Mouse (Mus musculus) heart, adult 2 months (tissue): ENCODE results near the gene Sirt1.

ENCODE experiments used
- CTCF ChIP-seq: fragments of 200-600 bp; IDR thresholded peaks from 2 replicates; pipeline ENCODE4 v1.8.1; 2022; ENCODE audit warnings: antibody characterized with exemption, mild to moderate bottlenecking, moderate library complexity
- POLR2A ChIP-seq: fragments of 200-500 bp; IDR thresholded peaks from 2 replicates; pipeline ENCODE4 v1.6.1; 2011; ENCODE audit warnings: mild to moderate bottlenecking, low read depth, low read length, control low read depth; ENCODE audit not compliant: insufficient read depth

DNA sequence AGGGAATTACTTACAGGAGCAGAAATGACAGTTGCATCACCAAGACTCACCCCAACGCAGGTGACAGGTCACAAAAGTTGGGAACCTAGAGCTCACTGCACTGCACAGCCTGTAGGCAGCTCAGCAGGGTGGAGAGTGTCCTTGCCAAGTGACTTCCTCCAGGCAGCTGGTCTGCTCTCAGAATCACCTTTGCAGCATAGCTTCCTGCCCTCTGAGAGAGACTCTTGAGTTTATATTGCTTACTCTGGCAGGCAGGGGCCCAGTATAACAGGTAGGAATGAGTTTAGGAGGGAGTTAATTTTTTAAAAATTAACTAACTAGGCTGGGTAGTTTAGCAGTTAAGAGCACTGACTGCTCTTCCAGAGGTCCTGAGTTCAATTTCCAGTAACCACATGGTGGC is 67.8 kb downstream of the Sirt1 start:
- TF ChIP-seq CTCF, result no peak
- no peak for TF ChIP-seq POLR2A
